Mouse (Mus musculus) cerebellum, postnatal 36 days (tissue): Measurements from ENCODE around the gene Cldn11.
"Not testable (repeated sequence)": the region's sequence is repeated elsewhere in the genome, so short reads cannot be mapped to it uniquely, and the experiment has no call there.

Source experiments
- DNase-seq, 2 experiments: peaks; one replicate each; pipeline ENCODE4 v3.0.0; 2021 to 2022; ENCODE audit warnings: mixed read lengths in 2 of 2

The Cldn11 gene

DNA sequence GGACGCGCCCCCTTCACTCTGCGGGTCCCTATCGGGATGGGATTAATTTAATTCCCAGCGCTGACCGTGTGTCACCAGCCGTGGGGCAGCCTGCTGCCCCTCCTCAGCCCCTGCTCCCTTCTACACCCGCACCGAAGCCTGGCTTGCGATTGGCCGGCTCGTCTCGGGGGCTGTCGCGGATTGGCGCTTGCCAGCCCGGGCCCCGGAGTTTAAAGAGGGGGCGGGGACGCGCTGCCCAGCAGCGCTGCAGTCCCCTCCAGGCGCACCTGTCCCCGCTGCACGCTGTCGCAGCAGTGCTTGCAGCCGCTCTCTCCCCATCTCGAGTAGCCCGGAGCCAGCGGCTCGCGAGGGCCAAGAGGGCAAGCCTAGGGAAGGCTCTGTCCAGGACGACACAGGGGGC is at the start of gene Cldn11:
Gene Cldn11 (plus strand): TSS at position 215 of the 400 bp plus-strand sequence.
- DNase-seq, result peak; percentile 23 to 41

DNA sequence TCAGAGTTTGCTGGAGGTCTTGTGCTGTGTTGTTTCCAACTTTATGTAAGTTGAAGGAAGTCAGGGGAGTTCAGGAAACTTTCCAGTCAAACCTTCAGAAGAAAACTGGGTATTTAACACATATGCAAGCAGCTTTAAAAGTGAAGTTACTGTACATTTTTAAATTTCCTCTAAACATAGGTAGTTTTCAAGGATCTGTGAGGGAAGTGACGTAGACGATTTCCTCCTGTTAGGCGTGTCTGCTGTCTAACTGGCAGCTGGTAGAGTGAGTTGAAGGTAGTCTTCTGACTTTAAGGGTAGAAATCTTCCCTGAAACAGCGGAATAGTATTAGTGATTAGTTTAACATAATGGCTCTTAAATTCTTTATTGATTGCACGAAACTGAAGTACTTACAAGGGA is 49.7 kb upstream of the Cldn11 start:
- DNase-seq, result no peak

DNA sequence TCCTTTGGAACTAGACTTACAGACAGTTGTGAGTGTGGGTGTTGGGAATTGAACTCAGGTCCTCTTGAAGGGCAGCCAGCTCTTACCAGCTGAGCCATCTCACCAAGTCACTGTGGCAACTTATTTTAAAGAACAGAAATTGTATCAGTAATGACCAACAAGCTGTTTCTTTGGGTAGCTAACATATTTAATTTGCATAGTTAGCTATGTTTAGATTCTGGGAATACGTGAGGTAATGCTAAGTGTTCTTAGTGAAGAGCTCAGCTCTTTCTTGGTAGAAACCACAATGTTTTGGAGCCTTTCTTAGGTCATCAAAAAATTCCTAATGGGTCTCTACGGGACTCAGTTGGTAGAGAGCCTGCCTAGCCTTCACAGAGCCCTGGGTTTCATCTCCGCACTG is 48.9 kb upstream of the Cldn11 start:
- DNase-seq, result no peak

DNA sequence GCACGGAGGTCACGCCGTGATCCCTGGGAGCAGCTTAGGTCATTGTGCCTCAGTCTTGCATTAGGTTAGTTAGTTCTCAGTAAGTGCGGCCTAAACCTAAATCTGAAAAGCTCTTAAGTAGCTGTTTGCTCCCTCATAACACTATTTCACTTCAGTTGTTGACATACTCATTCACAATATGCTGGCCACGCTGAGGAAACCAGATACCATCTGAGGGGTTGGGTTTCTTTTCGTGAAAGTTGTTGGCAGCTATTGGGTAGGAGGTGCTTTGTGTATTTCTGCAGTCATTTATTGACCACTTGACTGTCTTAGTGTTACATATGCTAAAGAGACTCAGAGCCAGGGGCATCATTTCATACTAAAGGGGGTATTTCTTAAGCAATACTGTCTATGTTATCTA is 44.8 kb upstream of the Cldn11 start:
- no peak for DNase-seq

DNA sequence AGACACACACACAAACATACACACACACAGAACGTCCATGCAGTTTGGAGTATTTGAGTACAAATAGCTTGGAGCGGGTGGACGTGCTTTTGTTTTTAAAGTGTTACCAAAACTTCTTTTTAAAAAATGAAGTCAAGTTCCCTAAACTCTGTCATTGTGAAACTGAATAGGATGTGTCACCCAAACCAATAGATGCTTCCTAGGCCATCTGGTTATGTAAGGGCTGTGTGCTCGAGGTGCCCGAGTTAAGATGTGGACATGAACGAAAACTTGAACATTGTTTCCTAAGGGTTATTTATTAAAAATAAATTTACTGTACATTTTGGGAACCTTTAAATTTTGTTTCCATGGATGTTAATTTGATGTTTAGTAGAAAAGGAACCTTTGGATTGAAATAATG is 43.1 kb upstream of the Cldn11 start:
- no peak for DNase-seq

DNA sequence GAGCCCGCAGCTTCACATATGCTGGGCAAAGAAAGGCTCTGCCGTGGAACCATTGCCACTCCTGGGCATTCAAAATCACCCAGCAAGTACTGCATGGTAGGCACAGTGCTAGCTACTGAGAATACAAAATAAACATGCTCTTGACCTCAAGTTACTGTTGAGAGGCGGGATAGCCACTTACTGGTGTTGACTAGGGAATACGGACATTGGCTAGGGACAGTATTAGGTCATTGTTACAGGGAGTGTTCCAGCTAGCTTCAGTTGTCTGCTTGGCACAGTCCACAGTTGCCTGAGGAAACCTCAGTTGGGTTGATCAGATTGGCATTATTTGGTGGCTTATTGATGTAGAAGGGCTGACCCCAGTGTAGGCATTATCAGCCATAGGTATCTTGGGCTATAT is 42.0 kb upstream of the Cldn11 start:
- peak in 1 of 2 experiments; percentile 7 for DNase-seq

DNA sequence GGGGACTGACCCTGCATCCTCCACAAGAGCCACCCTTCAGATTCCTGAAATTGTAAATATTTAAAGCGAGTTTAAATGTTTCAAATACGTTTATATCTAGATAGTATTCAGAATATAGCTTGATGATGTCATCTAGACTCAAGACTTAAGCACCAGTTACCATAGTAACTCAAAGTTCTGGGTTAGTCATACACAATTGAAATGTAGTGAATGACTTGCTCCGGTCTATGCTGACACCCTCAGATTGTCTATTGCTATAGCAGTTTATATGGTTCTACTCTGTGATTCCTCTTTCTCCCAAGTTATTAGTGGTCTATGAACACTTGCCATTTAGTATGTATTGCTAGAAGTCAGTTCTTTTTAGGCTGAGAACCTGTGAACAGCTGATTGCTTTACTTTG is 40.6 kb upstream of the Cldn11 start:
- DNase-seq, result no peak

DNA sequence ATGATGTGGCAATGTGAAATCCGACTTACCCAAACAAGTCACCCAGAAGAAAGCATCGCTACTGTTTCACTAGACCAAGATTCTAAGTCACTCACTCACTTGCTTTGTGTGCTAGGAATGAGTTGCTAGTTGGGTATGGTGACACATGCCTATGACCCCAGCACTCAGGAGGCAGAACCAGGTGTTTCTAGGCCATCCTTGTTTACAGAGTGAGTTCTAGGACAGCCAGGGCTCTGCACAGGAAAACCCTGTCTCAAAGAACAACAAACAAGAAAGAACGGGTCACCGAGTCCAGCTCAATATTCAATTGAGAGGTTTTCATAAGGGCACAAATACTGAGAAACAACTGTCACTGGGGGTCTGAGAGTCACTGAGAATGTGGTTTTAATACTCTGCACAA is 26.6 kb upstream of the Cldn11 start:
- DNase-seq, result no peak

DNA sequence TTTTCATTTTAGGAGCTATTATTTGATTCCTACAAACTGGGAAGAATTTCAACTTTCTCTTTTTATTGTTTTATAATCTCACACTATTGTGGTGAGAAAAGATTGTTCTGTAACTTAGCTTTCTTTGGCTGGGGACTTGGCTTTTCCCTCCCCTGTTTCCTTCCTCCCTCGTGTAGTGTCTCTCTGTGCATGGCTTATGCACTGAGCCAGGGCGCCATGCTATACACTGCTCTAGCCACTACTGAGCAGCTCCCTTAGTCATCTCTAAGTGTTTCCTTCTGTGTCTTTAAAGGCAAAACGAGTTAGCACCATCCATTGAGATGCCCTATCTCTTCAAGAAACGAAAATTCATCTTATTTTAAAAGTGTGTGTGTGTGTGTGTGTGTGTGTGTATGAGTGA is 23.4 kb upstream of the Cldn11 start:
- no peak for DNase-seq

DNA sequence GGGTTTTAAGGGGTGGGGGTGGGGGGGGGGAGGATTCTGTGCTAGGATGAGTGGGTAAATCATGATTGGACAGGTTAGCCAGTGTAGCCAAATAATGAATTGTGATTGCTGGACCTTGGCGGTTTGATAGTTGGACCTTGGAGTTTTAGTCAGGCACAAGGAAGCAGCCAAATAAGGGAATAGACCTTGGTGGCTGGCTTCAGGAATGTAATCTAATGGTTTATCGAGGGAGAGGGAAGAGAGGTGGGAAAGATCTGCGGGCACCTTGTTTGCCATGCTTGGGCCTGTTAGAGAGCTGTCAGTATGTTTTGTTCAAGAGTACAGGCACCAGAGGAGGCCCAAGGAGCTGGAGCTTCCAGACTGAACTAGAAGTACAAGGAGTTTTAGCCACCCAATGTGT is 22.9 kb upstream of the Cldn11 start:
- DNase-seq, result no peak

DNA sequence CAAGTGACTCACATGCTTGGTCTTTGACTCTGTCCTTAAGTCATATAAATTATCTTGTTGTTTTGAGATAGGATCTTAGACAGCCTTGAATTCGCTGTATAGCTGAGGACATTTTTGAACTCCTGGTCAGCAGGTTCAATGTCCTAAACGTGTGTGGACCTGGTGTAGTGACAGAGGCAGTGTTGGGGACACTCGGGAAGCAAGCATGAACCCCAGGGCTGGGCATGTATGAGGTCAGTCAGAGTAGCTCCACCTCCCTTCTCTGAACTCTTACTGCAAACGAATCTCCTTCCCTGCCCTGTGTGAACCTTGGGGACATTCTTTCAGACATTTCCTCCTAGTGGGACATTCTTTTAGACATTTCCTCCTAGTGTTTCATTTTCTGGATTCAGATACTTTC is 20.0 kb upstream of the Cldn11 start:
- no peak for DNase-seq

DNA sequence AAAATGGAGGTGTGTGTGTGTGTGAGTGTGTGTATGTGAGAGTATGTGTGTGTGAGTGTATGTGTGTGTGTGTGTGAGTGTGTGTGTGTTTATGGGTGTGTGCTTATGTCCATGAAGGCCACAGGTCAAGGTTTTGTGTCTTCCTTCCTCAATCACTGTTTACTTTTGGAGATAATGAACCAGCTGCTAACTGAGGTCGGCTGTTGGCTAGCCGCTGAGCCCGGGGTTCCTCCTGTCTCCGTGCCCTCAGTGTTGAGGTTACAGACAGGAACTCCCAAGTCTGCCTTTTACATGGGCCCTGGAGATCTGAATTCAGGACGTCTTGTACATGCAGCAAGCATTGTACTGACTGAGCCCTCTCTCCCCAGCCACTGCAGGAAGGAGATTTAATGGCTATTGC is 16.1 kb upstream of the Cldn11 start:
- no peak for DNase-seq

DNA sequence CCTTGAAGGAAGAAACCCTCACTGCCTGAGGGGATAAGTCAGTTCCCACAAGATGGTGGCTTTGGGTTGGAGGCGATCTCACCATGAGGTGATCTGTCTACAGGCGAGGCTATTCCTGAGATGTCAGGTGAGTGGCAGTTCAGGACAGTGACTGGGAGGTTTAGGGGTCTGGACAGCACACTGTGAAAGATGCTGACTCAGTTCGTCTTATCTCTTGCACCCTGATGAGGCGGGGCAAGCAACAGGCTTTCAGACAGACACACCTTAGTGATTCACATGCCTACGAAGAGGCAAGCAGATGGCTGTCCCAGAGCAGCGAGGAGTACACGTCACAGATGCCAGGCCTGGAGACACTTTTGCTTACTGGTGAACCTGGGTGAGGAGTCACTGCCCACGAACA is 15.5 kb upstream of the Cldn11 start:
- no peak for DNase-seq

DNA sequence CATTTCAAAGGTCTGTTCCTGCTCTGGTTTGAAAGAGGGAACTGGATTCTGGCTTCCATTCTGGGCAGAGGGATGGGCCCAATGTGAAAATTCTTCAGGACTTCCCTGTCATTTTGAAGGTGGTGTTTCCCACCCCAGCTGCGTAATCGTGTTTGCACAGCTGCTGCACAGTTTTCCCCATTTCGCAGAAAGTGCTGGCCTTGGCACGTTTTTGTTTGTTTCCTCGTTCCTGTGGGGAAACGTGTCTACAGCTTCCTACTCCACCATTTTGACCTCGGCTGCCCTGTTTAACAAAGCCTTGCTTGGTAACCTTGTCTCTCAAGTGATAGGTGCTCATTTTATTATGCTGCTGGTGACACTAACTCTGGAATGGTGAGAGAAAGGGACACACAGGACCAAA is 15.0 kb upstream of the Cldn11 start:
- DNase-seq, result no peak

DNA sequence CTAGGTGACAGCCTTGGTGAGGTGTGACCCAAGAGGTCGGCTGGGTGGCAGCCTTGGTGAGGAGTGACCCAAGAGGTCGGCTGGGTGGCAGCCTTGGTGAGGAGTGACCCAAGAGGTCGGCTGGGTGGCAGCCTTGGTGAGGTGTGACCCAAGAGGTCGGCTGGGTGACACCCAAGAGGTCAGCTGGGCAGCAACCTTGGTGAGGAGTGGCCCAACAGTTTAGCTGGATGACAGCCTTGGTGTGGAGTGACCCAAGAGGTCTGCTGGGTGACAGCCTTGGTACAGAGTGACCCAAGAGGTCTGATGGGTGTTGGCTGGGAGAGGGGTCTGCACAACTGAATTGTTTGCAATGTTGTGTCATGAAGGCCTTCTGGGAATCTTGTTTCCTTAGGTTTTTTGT is 13.1 kb upstream of the Cldn11 start:
- DNase-seq, result not testable (repeated sequence)

DNA sequence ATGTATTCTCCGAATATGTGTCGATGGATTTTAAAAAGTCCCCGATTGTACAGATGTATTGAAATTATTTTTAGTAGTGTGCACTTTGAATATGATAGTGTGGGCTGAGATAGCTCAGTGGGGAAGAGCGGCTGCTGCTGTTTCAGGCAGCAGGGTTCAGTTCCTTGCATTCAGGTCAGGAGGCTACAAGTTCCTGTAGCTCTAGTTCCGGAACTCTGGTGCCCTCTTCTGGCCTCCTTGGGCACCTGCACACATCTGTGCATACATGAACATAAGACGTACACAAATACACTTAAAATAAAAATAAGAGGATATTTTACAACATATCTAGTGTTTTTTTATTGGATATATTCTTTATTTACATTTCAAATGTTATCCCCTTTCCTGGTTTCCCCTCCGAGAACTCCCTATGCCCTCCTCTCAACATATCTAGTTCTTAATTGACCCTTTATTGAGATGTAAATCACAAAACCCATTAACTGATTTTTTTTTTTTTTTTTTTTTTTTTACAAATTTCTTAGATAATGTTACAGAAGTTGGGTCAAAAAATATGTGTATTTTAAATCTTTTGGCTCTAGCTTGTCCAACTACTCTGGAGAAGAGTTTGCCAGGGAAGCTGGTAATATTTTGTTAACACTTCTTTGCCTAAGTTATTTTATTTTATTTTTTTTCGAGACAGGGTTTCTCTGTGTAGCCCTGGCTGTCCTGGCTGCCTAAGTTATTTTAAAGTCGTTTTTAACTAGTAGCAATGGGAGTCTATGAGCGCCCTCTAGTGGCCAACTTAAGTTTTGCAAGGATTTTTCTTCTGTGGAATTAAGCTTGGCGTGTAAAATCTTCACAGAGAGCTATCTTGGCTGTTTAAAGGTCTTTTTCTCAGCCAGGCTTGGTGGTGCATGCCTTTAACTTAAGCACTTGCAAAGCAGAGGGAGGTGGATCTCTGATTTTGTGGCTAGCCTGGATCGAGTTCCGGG is 11.0 kb upstream of the Cldn11 start:
- DNase-seq, result peak; percentile 54 to 81

DNA sequence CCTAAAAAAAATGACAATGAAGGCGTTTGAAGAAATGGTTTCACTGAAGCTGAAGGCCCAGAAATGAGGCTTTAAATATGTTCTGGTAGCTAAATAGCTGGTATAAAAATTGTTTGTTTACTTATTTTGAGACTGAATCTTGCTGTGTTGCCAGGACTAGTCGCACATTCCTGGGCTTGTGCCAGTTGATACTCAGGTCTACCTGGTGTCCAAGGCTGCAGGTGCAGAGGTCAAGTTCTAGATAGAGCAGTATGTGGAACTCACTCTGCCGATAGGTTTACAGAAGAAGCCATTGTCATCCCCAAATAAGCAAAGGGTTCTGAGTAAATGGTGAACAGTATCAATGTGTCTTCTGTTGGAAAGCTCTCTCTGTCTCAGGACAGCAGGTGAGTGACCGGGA is 8.1 kb upstream of the Cldn11 start:
- no peak for DNase-seq

DNA sequence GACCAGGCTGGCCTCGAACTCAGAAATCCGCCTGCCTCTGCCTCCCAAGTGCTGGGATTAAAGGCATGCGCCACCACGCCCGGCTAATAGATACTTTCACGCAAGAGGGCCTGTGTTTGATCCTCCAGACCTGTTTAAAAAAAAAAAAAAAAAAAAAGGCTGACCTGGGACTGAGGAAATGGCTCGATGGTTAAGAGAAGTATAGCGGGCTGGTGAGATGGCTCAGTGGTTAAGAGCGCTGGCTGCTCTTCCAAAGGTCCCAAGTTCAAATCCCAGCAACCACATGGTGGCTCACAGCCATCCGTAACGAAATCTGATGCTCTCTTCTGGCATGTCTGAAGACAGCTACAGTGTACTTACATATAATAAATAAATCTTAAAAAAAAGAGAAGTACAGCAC is 4.5 kb upstream of the Cldn11 start:
- not testable (repeated sequence) for DNase-seq

DNA sequence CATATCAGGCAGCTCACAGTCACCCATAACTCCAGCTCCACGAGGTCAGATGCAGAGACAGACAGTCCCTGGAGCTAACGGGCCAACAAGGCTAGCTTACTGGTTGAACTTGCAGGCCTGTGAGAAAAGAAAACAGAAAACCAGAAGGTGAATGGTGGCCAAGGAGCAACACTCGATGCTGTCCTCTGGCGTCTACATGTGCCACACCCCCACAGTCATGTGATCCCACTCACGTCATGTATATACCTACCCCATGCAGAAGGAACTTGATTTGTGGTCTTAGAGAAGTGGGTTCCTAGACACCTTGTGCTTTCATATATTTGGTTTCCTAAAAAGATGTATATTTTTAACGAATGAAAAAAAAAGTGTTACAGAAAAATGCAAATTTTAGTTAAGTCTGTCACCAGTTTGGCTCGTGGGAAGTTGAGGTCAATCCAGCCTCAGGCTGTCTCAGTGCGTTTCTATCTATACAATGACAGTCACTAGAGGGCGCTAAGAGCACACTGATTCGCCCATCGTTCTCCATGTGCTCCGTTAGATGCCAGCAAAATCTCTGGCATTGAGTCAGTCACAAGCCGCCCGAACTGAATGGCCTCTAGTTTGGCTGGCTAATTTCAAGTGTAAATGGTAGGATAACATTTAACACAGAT is 4.0 kb upstream of the Cldn11 start:
- DNase-seq, result peak; percentile 75 to 83

DNA sequence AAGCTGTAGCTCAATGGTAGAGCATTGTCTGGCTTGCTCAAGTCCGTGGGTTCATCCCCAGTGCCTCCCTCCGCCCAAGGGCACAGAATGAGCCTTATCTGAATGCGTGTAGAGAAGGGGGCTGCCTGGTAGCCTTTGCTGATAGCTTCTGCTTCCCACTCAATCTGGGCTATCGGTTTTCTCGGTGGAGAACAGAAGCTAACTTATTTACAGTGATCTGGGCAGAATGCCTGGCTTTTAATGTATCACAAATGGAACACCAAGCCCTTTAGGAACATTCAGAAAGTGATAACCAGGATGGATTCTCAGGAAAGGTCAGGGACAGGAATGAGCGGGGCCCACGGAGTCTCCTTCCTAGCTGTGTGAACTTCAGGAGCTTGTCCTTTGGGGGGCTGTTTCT is 1.1 kb upstream of the Cldn11 start:
- DNase-seq, result no peak

DNA sequence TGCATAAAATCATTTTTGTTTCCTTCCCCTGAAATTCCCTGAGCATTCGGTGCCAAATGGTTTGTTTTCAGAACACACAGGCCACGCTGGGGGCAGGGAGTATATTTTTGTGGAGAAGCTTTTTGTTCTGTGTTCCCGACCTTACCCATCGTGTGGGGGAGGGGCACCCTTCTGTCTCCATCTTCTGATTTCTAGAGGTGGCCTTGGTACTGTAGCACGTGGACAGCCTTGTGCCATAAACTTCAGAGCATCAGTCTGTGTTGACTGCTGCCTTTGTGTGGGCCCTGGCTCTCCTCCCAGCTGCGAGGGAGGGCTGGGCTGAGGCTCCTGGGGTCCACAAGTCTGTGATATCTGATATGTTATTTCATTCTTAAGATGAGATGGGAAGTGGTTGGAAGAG is 2.4 kb downstream of the Cldn11 start:
- no peak for DNase-seq

DNA sequence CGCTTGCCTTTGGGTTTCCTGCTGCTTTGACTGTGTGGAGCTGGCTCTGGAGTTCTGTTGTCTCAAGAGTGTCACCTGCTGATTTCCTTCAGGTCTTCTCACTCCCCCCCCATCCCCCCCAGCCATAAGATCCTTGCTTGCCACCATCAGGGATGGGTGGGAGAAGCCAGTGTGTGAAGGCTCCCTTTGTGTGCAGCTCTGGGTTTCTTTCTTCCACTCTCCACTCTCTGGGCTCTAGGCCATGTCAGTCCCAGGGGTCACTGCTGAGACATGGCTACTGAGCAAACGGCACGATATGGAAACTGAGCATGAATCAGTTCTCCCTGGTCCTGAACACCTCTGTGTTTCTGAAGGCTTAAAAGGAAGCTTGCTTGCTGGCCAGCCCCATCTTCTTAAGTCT is 6.4 kb downstream of the Cldn11 start:
- DNase-seq, result peak in 1 of 2 experiments; percentile 15

DNA sequence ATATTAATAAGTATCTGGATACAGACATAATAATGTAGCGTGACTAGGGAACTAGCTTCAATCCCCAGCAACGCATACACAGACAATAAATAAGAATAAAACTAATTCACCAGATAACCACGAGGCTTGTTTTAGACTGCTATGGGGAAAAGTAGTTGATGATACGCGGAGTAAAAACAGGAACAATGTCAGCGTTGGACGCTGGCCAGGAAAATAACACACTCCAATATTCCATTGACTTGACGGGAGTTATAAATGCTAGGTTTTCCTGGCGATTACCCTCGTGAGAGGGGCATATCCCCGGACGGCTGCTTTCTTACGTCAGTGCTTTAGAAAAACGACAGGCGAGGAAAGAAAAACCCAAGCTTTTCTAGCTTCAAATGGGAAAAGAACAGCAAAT is 8.1 kb downstream of the Cldn11 start:
- DNase-seq, result no peak

DNA sequence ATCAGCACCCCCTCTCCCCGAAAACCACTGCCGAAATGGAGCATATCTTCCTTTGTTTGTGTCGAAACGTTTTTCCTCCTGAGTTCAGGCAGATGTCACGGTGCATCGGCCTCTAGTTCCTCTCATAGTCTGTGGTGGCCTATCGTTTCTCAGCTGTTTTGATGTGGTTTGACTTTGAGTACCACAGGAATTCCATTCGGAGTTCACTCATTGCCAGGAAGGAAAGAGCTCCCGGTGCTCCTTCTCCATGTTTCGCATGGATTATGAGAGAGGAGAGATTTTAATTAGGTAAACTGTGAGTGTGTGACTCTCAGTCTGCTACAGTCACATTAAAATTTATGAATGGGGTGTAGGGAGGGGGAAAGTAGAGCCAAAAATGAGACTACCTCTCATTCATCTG is 10.3 kb downstream of the Cldn11 start:
- DNase-seq, result no peak
